Mouse (Mus musculus) ES-Bruce4 (cell line): Measurements from ENCODE around the gene Spata16. TPM values are rescaled to one million over a fixed set of nuclear protein-coding genes. Genes with fewer than 3 reads are reported as not detected.

Experiments
- H3K27ac ChIP-seq: 2 replicates; pipeline ENCODE4 v1.5.1; 2012; ENCODE audit warnings: low read length, inconsistent platforms; ENCODE audit not compliant: insufficient read depth
- H3K27me3 ChIP-seq: 2 replicates; pipeline ENCODE4 v1.6.1; 2012; ENCODE audit warnings: mild to moderate bottlenecking, low read length, inconsistent platforms; ENCODE audit not compliant: control insufficient read depth, poor library complexity, insufficient read depth, severe bottlenecking
- H3K36me3 ChIP-seq: 2 replicates; pipeline ENCODE4 v1.6.1; 2012; ENCODE audit warnings: inconsistent platforms, mild to moderate bottlenecking, low read length, moderate library complexity; ENCODE audit not compliant: control insufficient read depth, poor library complexity, insufficient read depth, severe bottlenecking
- H3K4me1 ChIP-seq: one replicate; pipeline ENCODE4 v1.8.1; 2011; ENCODE audit warnings: low read length; ENCODE audit not compliant: control insufficient read depth, insufficient read depth
- H3K4me3 ChIP-seq: 2 replicates; pipeline ENCODE4 v1.5.1; 2011; ENCODE audit warnings: low read depth, mild to moderate bottlenecking, low read length
- H3K9ac ChIP-seq: 2 replicates; pipeline ENCODE4 v1.6.1; 2012; ENCODE audit warnings: low read depth, mild to moderate bottlenecking, inconsistent platforms; ENCODE audit not compliant: poor library complexity, severe bottlenecking
- H3K9me3 ChIP-seq: replicated peaks from 2 replicates; pipeline ENCODE4 v1.6.1; 2012; ENCODE audit warnings: mild to moderate bottlenecking, low read length, inconsistent platforms; ENCODE audit not compliant: control insufficient read depth, poor library complexity, insufficient read depth, severe bottlenecking
- CTCF ChIP-seq: IDR thresholded peaks from one replicate; pipeline ENCODE4 v1.8.1; 2011; ENCODE audit warnings: low read depth, low read length
- EP300 ChIP-seq: IDR thresholded peaks from 2 replicates; pipeline ENCODE4 v1.6.1; 2011; ENCODE audit warnings: low read depth, low read length; ENCODE audit not compliant: insufficient read depth
- POLR2A ChIP-seq: IDR thresholded peaks from one replicate; pipeline ENCODE4 v1.8.1; 2011; ENCODE audit warnings: low read length; ENCODE audit not compliant: insufficient read depth
- polyA plus RNA-seq: library from polyadenylated mRNA; stranded (reverse); fragments of >200 nt; gene quantifications from 2 replicates; pipeline ENCODE4 v1.2.4, GENCODE M21; 2011; ENCODE audit warnings: low read depth; ENCODE audit not compliant: missing spikeins, insufficient read depth, insufficient read length

The Spata16 gene
- polyA plus RNA-seq, 1 experiment = not detected

DNA sequence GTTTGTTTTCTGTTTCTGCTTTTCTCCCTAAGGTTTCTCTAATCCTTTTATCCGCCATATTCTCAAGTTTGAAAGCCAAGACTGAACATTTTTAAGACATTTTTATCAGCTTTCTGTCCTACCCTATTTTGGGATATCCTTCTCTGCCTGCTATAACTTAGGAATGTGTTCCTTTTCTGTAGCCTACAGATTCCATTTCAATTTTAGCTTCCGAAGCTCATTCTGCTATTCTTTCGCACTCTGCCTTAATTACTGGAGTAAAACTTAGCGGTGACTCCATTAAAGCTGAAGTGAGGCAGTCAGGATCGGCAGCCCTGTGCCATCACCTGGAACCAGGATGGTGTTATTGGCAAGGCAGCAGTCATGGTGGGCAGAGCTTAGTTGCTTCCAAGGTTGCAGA lies 178.3 kb downstream of the Spata16 start:
- Histone ChIP-seq H3K27me3 (no peaks in the 10 kb centered on the region; the same call in 1 of the 2 replicates), H3K4me1 (no peaks in the 10 kb centered on the region), H3K36me3 (no peaks in the 10 kb centered on the region), H3K4me3 (no peak overlapping the region), H3K27ac (no peak overlapping the region), H3K9me3 (no peaks in the 10 kb centered on the region), H3K9ac (no peak overlapping the region)
- TF ChIP-seq POLR2A = no peak
- no peak for TF ChIP-seq EP300
- TF ChIP-seq CTCF = no peak

DNA sequence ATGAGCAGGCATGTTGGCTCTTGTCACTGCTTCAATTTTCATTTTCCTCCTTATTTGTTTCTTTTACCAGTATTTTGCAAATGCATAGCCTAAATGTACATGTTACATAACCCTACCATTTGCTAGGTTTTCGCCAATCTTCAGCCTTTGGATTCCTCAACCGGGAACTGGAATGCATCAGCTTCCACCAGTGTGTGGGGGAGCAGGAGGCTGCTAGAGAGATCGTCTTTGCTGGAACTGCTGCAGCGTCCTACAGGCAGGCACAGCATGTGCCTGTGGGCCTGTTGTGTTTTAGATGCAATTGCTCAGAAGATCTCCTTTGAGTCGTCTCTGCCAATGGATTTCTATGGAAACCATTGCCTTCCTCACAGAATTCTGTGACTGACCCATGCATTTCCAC lies 182.0 kb downstream of the Spata16 start:
- H3K36me3 ChIP-seq = no peaks in the 10 kb centered on the region
- no peaks in the 10 kb centered on the region for H3K4me1 ChIP-seq
- no peak overlapping the region for H3K27ac ChIP-seq
- H3K27me3 ChIP-seq = no peaks in the 10 kb centered on the region; the same call in 1 of the 2 replicates
- H3K4me3 ChIP-seq = no peak overlapping the region
- H3K9ac ChIP-seq = no peak overlapping the region
- TF ChIP-seq POLR2A (no peak), CTCF (no peak), EP300 (no peak)
- no peaks in the 10 kb centered on the region; the same call in none of the 2 replicates for H3K9me3 ChIP-seq

DNA sequence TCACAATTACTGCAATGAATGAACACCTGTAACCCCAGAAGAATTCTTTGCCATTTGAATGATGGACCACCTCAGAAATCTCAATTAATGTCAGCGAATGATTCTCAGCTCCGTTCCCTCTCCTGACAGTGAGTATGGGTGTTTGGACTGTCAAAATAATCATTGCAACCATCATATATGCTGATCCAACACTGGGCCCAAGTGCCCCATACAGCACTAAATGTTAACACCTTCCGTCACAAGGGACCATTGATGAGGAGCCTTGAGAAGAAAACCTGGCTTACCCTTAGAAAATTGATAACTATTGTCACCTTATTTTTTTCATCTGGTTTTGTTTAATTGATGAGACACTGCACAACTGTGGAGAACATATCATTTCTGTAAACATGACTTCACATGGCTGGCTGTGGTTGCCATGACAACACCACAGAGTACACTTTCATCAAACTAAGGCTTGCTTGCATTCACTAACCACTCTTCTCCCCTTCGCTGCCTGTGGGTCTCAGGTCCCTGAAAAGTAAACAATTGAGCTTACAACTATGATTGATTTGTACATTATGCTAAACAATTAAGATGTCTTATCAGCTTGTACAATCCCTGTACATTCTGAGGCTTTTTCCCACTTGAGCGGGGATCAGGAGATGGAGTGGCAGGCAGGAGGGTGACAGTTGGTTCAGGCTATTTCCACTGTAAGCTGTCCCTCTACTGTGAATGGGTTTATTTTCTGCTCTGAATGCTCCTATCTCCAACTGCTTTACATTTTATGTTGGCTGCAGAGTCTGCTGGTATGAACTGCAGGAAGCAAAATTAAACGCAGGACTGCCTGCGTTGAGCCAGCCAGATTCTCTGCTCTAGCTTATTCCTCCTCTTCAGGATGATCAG lies 189.8 kb downstream of the Spata16 start:
- no peak overlapping the region for H3K4me3 ChIP-seq
- no peaks in the 10 kb centered on the region for H3K4me1 ChIP-seq
- no peaks in the 10 kb centered on the region; the same call in 1 of the 2 replicates for H3K27me3 ChIP-seq
- H3K36me3 ChIP-seq = no peaks in the 10 kb centered on the region
- H3K9me3 ChIP-seq = no peaks in the 10 kb centered on the region; the same call in none of the 2 replicates
- TF ChIP-seq POLR2A (no peak), CTCF (no peak), EP300 (no peak)
- H3K27ac ChIP-seq = no peak overlapping the region
- no peak overlapping the region for H3K9ac ChIP-seq

DNA sequence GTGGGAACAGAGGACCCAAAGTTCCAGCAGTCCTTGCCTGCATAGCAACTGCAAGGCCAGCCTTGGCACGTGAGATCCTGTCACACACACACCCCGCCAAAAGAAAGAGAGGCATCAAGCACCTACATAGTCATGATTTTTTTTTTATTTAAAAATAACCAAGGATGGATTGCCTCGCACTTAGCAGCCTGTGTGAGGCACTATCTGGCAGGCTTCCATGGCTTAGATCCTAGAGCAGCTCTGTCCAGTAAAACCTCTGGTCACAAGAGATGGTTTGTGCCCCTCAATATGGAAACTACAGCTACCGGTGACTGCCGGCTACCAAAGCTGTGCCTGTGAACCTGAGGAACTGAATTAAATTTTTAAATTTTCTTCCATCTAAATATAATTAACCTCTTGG lies 195.5 kb downstream of the Spata16 start:
- H3K27ac ChIP-seq = no peak overlapping the region
- no peaks in the 10 kb centered on the region for H3K9me3 ChIP-seq
- no peak overlapping the region for H3K4me3 ChIP-seq
- H3K9ac ChIP-seq = no peak overlapping the region
- H3K36me3 ChIP-seq = no peaks in the 10 kb centered on the region
- TF ChIP-seq CTCF (no peak), EP300 (no peak), POLR2A (no peak)
- no peaks in the 10 kb centered on the region for H3K4me1 ChIP-seq
- H3K27me3 ChIP-seq = no peaks in the 10 kb centered on the region

DNA sequence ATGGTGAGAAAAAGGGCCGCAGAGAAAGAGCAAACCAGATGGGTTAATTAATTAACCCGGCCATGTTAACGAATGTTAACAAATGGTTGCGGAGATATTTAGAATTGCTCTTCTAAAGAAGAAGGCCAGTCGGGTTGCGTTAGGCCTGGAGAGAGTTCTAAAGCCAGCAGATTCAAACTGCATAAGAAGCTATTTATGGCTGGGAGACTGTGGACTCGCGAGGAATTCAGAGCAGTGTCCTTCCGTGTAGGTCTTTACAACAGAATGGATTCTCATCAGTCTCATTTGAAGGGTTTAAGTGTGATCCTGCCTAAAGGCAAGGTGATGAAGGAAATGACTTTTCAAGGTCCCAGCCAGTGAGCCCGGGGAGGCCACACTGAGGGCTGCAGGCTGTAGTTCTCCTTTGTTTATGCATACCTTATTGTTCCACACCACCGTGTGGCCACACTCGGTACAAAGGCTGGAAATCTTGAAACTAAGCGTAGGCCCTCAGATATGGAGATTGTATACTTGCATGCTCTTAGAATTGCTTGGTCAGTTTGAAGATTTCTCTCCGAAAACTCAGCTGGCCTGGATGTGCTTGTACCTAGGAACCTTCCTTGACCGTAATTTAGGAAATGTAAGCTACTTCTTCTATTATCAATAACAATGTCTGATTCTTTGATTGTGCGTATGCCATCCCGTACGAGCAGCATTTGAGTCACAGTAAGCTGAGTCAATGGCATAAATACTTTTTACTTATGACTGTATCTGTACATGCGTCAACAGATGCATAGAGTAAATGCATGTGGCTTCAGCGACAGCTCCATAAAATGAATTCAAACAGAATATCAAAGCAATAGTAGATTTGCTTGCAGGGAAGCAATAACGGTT lies 197.0 kb downstream of the Spata16 start:
- no peaks in the 10 kb centered on the region for H3K27me3 ChIP-seq
- no peak for TF ChIP-seq POLR2A
- TF ChIP-seq EP300 = no peak
- no peak for TF ChIP-seq CTCF
- H3K9ac ChIP-seq = no peak overlapping the region
- H3K4me1 ChIP-seq = no peaks in the 10 kb centered on the region
- no peak overlapping the region for H3K27ac ChIP-seq
- no peak overlapping the region for H3K4me3 ChIP-seq
- no peaks in the 10 kb centered on the region for H3K9me3 ChIP-seq
- H3K36me3 ChIP-seq = no peaks in the 10 kb centered on the region

DNA sequence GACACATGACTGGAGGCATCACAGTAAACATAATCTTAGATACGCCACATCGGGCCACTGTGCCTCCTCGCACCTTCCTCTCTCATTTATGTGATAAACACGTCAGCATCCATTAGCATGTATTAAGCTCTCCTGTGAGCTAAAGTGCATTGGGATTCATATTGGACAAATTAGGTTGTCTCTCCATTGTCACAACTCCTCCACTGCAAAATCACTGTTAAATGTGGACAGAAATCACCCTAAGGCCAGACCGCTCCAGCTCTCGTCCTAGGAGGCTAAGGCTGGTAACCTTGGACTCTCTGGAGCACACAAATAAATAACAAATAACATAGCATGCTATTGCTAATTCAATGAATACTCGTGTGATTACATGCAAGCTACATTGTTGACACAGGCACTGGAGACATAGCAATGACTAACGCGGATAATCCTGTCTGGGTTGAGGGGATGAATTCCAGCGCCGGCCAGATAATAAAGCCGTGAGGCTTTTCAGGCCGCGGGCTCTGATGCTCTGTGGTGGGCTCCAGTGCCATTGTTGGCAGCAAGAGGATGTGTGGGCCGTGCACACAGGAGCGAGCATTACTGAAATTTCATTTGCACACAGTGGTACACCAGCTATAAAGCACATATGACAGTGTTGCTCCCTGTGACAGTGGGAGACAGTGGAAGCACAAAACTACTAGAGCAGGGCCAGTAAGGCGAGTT lies 197.8 kb downstream of the Spata16 start:
- Histone ChIP-seq H3K9ac (no peak overlapping the region), H3K27ac (no peak overlapping the region), H3K36me3 (no peaks in the 10 kb centered on the region), H3K4me1 (no peaks in the 10 kb centered on the region), H3K27me3 (no peaks in the 10 kb centered on the region), H3K9me3 (no peaks in the 10 kb centered on the region), H3K4me3 (no peak overlapping the region)
- TF ChIP-seq CTCF = no peak
- no peak for TF ChIP-seq EP300
- TF ChIP-seq POLR2A = no peak
